Mouse (Mus musculus): Measurements from ENCODE around the gene Pgd. TPM values are rescaled to one million over a fixed set of nuclear protein-coding genes. Genes with fewer than 3 reads are reported as not detected.
"Not testable (repeated sequence)": the region's sequence is repeated elsewhere in the genome, so short reads cannot be mapped to it uniquely, and the experiment has no call there.

Gene Pgd
- total RNA-seq, 2 experiments from 2014 or later = 33.1 to 37.7 TPM

GRCm38 (mm10) chr4:149169926-149170325 lies 3.4 kb upstream of the Pgd start:
- not testable (repeated sequence) for DNase-seq (ENCODE audit: low spot score in 2 of 2)

- DNase-seq (ENCODE audit: low spot score in 2 of 2) = no peak
These were observed 1.4 kb upstream of the Pgd start for GRCm38 (mm10) chr4:149168016-149168415.

- DNase-seq (ENCODE audit: low spot score in 2 of 2) = peak in 1 of 2 experiments; percentile 22
These were observed 513 bp upstream of the Pgd start for GRCm38 (mm10) chr4:149166957-149167611.

GRCm38 (mm10) chr4:149164150-149164549 lies 2.4 kb downstream of the Pgd start:
- no peak for DNase-seq (ENCODE audit: low spot score in 2 of 2)

GRCm38 (mm10) chr4:149163196-149163595 lies 3.4 kb downstream of the Pgd start:
- no peak for DNase-seq (ENCODE audit: low spot score in 2 of 2)

GRCm38 (mm10) chr4:149161166-149161565 lies 5.4 kb downstream of the Pgd start:
- DNase-seq (ENCODE audit: low spot score in 2 of 2) = no peak

- no peak for DNase-seq (ENCODE audit: low spot score in 2 of 2)
These were observed 6.7 kb downstream of the Pgd start for GRCm38 (mm10) chr4:149159891-149160290.

DNA sequence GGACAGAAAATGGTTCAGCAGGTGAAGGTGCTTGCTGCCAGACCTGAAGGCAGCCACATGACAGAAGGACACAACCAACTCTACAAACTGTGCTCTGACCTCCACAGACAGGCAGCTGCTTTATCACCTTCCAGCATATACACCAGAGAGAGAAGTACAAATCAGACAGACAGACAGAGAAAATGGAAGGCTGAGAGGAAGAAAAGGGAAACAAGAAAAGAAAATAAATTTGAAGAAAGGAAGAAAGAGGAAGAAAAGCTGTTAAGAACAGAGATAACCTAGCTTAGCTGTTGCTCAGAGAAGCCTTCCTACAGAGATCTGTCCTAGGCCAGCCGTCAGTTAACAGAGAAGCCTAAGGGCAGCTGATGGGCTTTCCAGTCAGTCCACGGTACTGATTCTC lies 7.4 kb downstream of the Pgd start:
- DNase-seq (ENCODE audit: low spot score in 2 of 2) = no peak

DNA sequence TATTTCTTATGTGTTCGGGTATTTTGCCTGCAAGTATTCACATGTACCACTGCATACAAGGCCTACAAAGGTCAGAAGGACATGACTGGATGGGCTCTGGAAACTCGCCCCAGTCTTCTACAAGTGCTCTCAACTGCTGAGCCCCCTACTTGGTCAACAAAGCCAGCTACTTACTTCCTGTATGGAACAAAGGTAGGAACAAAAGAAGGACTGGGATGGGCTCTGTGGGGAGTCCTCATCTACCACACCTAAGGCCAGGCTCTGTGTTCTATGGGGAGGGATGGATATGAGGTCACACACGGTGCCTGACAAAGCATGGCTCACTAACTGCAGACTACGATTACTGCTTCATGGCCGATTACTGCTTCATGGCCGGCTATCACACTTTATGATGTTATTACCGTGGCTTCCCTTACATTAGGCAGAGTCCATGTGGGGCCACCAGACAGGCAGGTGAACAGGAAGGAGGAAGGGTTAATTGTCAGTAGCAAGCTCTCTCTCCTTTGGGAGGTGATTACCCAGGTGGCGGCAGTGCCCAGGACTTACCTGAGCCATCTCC lies 9.1 kb downstream of the Pgd start:
- DNase-seq (ENCODE audit: low spot score in 2 of 2) = no peak

GRCm38 (mm10) chr4:149155711-149156110 lies 10.9 kb downstream of the Pgd start:
- no peak for DNase-seq (ENCODE audit: low spot score in 2 of 2)

DNA sequence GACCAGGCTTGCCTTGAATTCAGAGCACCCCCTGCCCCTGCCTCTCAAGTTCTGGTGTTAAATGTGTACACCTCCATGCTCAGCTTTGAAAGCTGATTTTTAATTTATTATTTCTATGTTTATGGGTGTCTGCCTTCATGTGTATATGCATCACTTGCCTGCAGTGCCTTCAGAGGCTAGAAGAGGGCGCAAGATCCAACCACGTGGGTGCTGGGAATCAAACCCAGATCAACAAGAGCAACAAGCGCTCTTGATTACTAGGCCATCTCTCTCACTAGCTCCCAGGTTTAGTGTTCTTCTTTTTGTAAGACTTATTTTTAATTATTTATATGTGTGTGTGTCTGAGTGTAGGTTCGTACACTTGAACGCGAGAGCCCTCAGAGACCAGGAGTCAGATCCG lies 11.7 kb downstream of the Pgd start:
- no peak for DNase-seq (ENCODE audit: low spot score in 2 of 2)

DNA sequence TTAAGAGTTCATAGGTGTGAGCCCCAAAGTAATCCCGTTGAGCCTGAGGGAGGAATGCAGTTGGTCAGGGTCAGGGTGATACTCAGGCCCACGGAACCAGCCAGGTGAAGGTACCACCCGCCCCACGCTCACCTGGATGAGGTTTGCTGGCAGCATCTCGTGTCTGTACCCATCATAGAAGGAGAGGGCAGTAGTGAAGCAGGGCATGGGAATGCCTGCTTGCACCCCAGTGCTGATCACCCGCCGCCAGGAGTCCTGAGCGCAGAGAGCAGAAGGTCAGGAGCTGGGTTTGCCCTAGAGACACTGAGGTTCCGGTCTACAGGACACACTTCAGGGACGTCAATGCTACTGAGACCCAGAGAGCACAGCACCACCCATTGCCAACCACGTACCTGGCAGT lies 15.8 kb downstream of the Pgd start:
- DNase-seq (ENCODE audit: low spot score in 2 of 2) = no peak

DNA sequence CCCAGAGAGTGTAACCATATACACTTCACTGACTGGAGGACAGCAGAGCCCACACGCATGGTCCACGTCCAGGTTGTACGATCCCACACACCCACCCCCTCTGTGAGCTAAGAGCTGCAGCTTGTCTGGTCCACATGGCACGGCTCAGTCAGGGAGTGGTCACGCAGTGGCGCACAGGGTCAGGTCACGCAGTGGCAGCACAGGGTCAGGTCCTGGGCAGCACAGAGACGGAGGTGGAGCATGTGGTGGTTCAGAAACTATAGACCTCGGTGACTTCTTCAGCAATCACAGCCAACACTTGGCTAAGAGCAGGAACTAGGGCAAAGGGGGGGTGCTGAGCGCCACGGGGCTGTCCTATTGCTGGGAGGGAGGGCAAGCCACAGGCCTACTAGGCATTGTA lies 16.3 kb downstream of the Pgd start:
- no peak for DNase-seq (ENCODE audit: low spot score in 2 of 2)

- no peak for DNase-seq (ENCODE audit: low spot score in 2 of 2)
These were observed 17.0 kb downstream of the Pgd start for GRCm38 (mm10) chr4:149149611-149150010.

- DNase-seq (ENCODE audit: low spot score in 2 of 2) = no peak
These were observed 17.4 kb downstream of the Pgd start for GRCm38 (mm10) chr4:149149196-149149595.

DNA sequence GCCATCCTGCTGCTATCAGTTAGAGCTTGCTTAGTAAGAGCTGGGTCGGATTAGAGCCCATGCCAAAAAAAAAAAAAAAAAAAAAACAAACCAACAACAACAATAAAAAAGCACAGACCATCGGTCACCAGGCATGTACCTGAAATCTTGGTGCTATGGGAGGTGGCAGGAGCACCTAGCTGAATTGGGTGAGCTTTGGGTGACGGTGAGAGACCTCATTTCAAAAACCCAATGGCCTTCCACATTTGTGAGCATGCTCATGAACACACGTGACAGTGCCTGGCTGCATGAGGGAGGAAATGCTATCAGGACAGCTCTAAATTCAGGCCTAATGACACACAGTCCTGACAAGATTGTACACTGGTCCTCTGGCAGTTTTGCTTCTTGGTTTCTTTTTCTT lies 18.5 kb downstream of the Pgd start:
- DNase-seq (ENCODE audit: low spot score in 2 of 2) = no peak

- DNase-seq (ENCODE audit: low spot score in 2 of 2) = no peak
These were observed 19.0 kb downstream of the Pgd start for GRCm38 (mm10) chr4:149147528-149147927.

- DNase-seq (ENCODE audit: low spot score in 2 of 2) = no peak
These were observed 21.4 kb downstream of the Pgd start for GRCm38 (mm10) chr4:149145151-149145550.

DNA sequence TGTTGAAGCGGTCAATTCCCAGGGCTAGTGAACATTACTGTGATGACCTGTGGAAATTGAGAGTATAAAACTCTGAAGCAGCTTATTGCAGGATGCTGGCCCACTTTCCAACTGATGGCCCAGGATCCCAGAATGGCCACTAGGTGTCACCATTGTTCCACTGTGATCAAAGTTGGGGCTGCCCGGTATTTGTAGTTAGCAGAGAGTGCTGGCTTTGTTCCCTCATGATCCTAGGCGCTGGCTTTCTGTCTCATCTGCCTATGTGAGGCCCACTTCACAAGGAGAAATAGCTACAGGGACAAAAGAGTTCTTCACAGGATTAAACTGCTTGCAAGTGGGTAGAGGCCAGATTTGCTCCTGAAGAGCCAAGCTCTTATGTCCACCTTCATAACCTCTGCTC lies 22.1 kb downstream of the Pgd start:
- DNase-seq (ENCODE audit: low spot score in 2 of 2) = peak; percentile 83

DNA sequence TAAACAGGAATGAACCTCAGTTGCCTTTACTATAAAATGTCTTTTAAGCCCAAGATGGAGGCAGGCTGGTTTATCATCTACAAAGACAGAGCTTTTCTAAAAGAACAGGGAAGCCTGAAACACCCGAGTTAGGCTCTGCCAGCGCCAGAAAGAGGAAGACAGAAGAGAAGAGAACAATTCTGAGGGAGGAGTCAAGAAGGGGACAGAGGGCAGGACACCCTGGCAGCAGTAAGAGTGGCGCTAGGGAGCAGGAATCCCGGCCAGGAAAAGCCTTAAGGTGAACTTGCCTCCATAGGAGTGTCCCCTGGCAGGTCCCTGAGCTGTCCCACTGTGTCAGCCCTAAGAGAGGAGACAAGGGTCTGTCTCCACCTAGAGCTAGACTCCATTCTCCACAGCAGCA lies 23.0 kb downstream of the Pgd start:
- DNase-seq (ENCODE audit: low spot score in 2 of 2) = no peak

GRCm38 (mm10) chr4:149138515-149138914 lies 28.1 kb downstream of the Pgd start:
- DNase-seq (ENCODE audit: low spot score in 2 of 2) = no peak

GRCm38 (mm10) chr4:149136982-149137770 lies 29.4 kb downstream of the Pgd start, which contains the start of gene Cenps:
TSS of gene Cenps (minus strand) at chr4:149137629.
- DNase-seq (ENCODE audit: low spot score in 2 of 2) = peak; percentile 90 to 94
